Mouse (Mus musculus) heart, embryonic 13.5 days (tissue): ENCODE data around the gene Spaca4. TPM values are rescaled to one million over a fixed set of nuclear protein-coding genes. Genes with fewer than 3 reads are reported as not detected.

ENCODE experiments used
- ATAC-seq: fragments of 200-750 bp; cut with Nextera tagmentation; 2 replicates; pipeline ENCODE4 v1.8.0; 2017; ENCODE audit warnings: moderate TSS enrichment; ENCODE audit not compliant: insufficient number of reproducible peaks, low FRiP score, low TSS enrichment; ENCODE audit errors: extremely low read depth
- H3K27ac ChIP-seq: fragments of 300-500 bp; sonication (generic); replicated peaks from 2 replicates; pipeline ENCODE4 v1.5.1; 2015; ENCODE audit warnings: moderate library complexity, mild to moderate bottlenecking, inconsistent platforms
- H3K27me3 ChIP-seq: fragments of 300-500 bp; sonication (generic); replicated peaks from 2 replicates; pipeline ENCODE4 v1.6.1; 2015; ENCODE audit warnings: mild to moderate bottlenecking, inconsistent platforms
- H3K36me3 ChIP-seq: fragments of 300-500 bp; sonication (generic); 2 replicates; pipeline ENCODE4 v1.6.1; 2015; ENCODE audit warnings: mild to moderate bottlenecking, inconsistent platforms
- H3K4me1 ChIP-seq: fragments of 300-500 bp; sonication (generic); 2 replicates; pipeline ENCODE4 v1.6.1; 2015; ENCODE audit warnings: inconsistent platforms
- H3K4me2 ChIP-seq: fragments of 300-500 bp; sonication (generic); 2 replicates; pipeline ENCODE4 v1.6.1; 2015; ENCODE audit warnings: inconsistent platforms, mild to moderate bottlenecking, moderate library complexity
- H3K4me3 ChIP-seq: fragments of 300-500 bp; sonication (generic); 2 replicates; pipeline ENCODE4 v1.5.1; 2015; ENCODE audit warnings: moderate library complexity, mild to moderate bottlenecking, inconsistent platforms
- H3K9ac ChIP-seq: fragments of 300-500 bp; sonication (generic); 2 replicates; pipeline ENCODE4 v1.6.1; 2015; ENCODE audit warnings: inconsistent platforms, mild to moderate bottlenecking, moderate library complexity
- H3K9me3 ChIP-seq: fragments of 300-500 bp; sonication (generic); 2 replicates; pipeline ENCODE4 v1.6.1; 2016; ENCODE audit warnings: inconsistent platforms
- WGBS: fragments of 180-500 bp; shearing (Covaris S2); methylation state at CpG from one replicate; pipeline ENCODE4 v1.1.7; 2015; ENCODE audit warnings: mixed read lengths; 5-methylcytosine and 5-hydroxymethylcytosine counted together
- polyA plus RNA-seq: library from polyadenylated mRNA; unstranded; fragments of >200 nt; fragmentation: Nextera tagmentation; extraction: Ambion mirVana; gene quantifications from 2 replicates; pipeline ENCODE4 v1.2.1, GENCODE M21; 2015

The Spaca4 gene
- polyA plus RNA-seq, 1 experiment from 2014 or later = not detected

DNA sequence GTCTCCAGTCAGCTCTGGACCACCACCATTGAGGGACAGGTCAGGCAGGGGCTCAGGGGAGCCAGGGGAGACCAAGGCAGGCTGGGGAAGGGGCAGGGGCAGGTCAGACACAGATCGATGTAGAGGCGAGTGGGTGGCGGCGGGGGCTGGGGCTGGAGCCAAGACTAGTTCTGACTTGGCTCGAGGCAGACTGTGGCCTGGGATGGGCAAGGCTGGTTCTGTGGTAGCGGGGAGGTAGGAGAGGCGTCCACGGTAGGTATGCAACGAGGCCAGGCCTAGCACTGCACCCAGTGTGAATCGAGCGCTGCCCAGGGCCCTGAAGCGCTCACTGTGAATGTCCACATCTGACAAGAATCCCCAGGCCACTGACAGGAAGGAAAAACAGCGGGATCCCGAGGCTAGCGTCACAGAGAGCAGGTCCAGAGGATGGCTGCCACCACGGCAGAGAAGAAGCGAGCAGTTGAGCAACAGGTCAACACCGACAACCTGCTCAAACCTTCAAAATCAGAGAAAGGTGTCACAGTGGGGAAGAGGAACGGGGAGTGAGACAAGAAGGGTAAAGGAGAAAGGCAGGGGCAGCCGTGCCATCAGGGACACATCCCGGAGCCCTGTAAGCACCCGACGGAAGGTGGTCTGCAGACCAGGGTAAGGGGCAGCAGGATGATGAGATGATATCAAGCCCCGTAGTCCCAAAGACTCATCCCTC is 14.1 kb downstream of the Spaca4 start:
- peaks cover 51% of the 10 kb centered on the region for H3K4me1 ChIP-seq
- 86% methylated on average over 24 of the region's 24 CpGs for WGBS
- H3K9ac ChIP-seq = no peak overlapping the region
- H3K27ac ChIP-seq = no peak overlapping the region
- no peaks in the 10 kb centered on the region for H3K9me3 ChIP-seq
- H3K27me3 ChIP-seq = no peaks in the 10 kb centered on the region
- no peak overlapping the region for H3K4me2 ChIP-seq
- no peak for ATAC-seq
- H3K4me3 ChIP-seq = no peak overlapping the region
- H3K36me3 ChIP-seq = peaks cover 41% of the 10 kb centered on the region

GRCm38 (mm10) chr7:45710477-45711191 is 15.0 kb downstream of the Spaca4 start:
- Histone ChIP-seq H3K36me3 (peaks cover 41% of the 10 kb centered on the region), H3K4me1 (peaks cover 51% of the 10 kb centered on the region), H3K4me3 (no peak overlapping the region), H3K9ac (no peak overlapping the region), H3K27me3 (no peaks in the 10 kb centered on the region), H3K9me3 (no peaks in the 10 kb centered on the region), H3K4me2 (no peak overlapping the region), H3K27ac (no peak overlapping the region)
- ATAC-seq = no peak
- 89% methylated on average over 20 of the region's 20 CpGs for WGBS

DNA sequence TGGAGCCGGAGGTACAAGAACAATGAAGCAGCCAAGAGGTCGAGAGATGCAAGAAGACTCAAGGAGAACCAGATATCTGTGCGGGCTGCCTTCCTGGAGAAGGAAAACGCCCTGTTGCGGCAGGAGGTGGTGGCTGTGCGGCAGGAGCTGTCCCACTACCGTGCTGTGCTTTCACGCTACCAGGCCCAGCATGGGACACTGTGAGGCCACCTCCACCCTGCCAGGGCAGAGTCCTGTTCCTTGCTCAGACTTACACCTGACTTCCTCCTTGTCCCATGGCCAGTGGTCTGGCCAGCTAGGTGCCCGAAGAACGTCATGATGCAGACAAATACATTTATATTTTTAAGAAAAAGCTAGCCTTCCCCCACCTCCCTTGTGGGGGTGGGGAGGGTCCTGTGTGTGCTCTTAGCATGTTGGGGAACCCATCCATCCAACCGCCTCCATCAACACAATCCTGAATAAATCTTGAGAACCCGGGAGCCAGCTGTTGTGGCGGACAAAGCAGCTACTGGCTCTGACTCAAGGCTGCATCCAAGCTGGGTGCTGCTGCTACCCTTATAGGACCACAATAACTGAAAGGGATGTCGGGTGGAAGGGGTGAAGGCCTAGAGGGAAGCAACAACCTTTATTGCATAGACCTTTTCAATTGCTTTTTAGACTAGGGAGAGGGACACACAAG is 15.8 kb downstream of the Spaca4 start:
- H3K4me1 ChIP-seq = peaks cover 52% of the 10 kb centered on the region
- H3K27ac ChIP-seq = no peak overlapping the region
- WGBS = 76% methylated on average over 14 of the region's 14 CpGs
- H3K4me3 ChIP-seq = no peak overlapping the region
- ATAC-seq = no peak
- H3K4me2 ChIP-seq = no peak overlapping the region
- no peaks in the 10 kb centered on the region for H3K9me3 ChIP-seq
- peaks cover 41% of the 10 kb centered on the region for H3K36me3 ChIP-seq
- no peaks in the 10 kb centered on the region for H3K27me3 ChIP-seq
- H3K9ac ChIP-seq = no peak overlapping the region

DNA sequence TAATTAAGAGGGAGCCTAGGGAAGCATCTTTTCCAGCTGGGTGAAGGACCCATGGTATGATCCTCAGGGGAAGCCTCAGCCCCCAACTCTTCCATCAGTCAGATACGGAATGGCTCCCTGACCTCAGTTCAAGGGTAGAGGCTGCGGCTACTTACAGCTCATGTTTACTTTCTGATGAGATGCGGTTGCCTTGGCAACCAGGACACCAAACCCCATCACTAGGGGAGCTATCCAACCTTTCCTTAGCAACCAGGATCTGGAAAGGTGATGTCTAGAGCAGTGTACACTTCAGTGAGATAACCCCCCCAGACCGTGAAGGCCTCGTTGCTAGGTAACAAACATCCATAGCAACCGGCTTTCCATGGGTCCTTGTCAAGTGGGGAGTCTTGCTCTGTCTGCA is 16.6 kb downstream of the Spaca4 start:
- no peak overlapping the region for H3K4me2 ChIP-seq
- H3K4me3 ChIP-seq = no peak overlapping the region
- no peaks in the 10 kb centered on the region for H3K9me3 ChIP-seq
- ATAC-seq = no peak
- H3K36me3 ChIP-seq = peaks cover 41% of the 10 kb centered on the region
- H3K9ac ChIP-seq = no peak overlapping the region
- no peak overlapping the region for H3K27ac ChIP-seq
- 43% methylated on average over 6 of the region's 6 CpGs for WGBS
- no peaks in the 10 kb centered on the region for H3K27me3 ChIP-seq
- H3K4me1 ChIP-seq = peaks cover 46% of the 10 kb centered on the region

DNA sequence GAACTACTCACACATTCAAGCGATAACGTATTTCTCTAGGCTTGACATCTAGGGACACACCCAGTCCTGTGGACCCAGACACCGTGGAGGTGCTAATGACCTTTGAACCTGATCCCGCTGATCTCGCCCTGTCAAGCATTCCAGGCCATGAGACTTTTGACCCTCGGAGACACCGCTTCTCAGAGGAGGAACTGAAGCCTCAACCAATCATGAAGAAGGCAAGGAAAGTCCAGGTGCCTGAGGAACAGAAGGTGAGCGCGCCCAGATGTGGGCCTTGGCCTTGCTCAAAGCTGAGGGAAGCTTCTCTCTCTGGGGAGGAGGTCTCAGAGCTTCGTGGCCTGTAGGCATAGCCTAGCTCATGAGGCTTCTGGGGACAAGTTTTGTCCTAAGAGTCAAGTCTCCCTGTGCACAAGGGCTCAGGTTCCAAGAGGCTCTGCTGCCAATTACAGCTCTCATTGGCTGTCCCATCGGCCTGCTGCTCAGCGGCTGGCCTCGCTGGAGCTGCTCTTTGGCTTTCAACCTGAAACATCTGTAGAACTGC is 17.3 kb downstream of the Spaca4 start:
- peak overlapping the region; percentile 99 for H3K4me2 ChIP-seq
- H3K27ac ChIP-seq = 0 out of 2 replicates have a peak overlapping the region, but pooled peaks have one; percentile 92
- peak overlapping the region; percentile 82 for H3K4me3 ChIP-seq
- ATAC-seq = no peak
- H3K36me3 ChIP-seq = peaks cover 38% of the 10 kb centered on the region
- no peaks in the 10 kb centered on the region for H3K27me3 ChIP-seq
- peak overlapping the region; percentile 60 for H3K9ac ChIP-seq
- no peaks in the 10 kb centered on the region for H3K9me3 ChIP-seq
- 43% methylated on average over 13 of the region's 13 CpGs for WGBS
- peaks cover 52% of the 10 kb centered on the region for H3K4me1 ChIP-seq

DNA sequence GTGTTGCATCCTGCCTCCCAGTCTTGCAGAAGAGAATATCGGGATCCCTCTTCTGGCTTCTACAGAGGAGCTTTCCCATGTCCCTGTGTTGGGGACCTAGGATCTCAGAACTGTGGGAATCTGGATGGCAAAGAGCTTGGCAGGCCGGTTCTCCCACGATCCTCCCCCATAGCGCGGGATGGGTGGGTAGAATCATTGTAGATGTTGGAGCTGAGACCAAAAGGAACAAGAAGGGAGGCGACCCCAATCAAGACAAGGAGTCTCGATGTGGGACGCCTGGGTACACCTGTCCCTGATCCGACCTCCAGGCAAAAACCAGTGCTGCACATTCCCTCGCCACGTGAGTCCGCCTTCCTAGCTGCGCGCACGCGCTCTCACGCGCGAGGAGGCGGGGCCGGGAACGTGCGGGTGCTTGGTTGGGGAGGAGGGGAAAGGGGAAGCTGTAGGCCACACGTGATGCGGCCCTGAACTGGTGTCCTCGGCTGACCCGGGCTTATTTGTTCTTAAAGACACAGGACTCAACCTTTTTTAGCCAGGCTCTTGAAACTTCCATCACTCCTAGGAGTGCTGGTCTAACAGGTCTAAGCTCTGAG is 18.1 kb downstream of the Spaca4 start:
- no peaks in the 10 kb centered on the region for H3K27me3 ChIP-seq
- H3K4me3 ChIP-seq = peak overlapping the region; percentile 82
- peaks cover 30% of the 10 kb centered on the region for H3K36me3 ChIP-seq
- ATAC-seq = 0 out of 2 replicates have a peak, but pooled peaks have one; percentile 20
- H3K9ac ChIP-seq = peak overlapping the region; percentile 91
- peak overlapping the region; percentile 99 for H3K4me2 ChIP-seq
- H3K27ac ChIP-seq = peak overlapping the region; percentile 92
- peaks cover 53% of the 10 kb centered on the region for H3K4me1 ChIP-seq
- under 1% methylated on average over 27 of the region's 27 CpGs for WGBS
- H3K9me3 ChIP-seq = no peaks in the 10 kb centered on the region

DNA sequence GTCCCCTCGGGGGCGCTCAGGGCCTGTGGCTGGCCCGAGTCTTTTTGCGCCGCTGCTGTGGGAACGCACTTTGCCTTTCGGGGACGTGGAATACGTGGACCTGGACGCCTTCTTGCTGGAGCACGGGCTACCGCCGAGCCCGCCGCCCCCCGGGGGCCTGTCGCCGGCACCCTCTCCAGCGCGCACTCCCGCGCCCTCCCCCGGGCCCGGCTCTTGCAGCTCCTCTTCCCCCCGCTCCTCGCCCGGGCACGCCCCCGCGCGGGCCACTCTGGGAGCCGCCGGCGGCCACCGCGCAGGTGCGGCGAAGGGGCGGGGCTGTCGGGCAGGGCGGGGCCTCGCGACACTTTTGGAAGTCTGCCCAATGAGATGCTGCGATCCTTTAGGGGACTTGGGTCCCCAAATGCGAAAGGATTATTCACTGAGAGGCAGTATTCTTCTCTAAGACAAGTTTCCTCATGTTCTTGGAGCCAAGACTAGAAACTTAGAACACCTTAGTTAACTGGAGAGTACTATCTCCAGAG is 18.8 kb downstream of the Spaca4 start:
- H3K4me1 ChIP-seq = peaks cover 53% of the 10 kb centered on the region
- ATAC-seq = no peak

DNA sequence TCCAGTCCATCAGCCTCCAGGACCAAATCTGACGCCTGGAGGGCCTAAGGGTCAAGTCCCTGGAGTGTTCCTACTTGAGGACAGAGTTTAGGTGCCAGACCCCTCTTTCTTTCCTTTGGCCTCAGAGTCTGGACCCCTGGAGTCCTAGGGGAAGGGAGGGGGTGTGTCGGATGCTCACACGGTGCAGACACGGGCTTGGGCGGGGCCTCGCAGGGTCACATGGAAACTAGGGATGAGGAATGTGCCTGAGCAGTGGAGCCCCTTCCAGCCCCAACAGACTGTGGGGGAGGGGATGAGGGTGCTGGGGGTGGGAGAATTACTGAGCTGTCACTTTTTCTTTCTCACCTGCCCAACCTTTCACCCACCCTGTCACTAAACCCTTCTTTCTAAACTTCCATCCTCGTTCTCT is 19.7 kb downstream of the Spaca4 start:
- Histone ChIP-seq H3K9ac (peak overlapping the region; percentile 91), H3K4me3 (peak overlapping the region; percentile 82), H3K27ac (peak overlapping the region; percentile 92), H3K4me2 (peak overlapping the region; percentile 99), H3K9me3 (no peaks in the 10 kb centered on the region), H3K27me3 (peaks cover 9% of the 10 kb centered on the region), H3K4me1 (peaks cover 60% of the 10 kb centered on the region), H3K36me3 (peaks cover 14% of the 10 kb centered on the region)
- ATAC-seq = peak; percentile 11; the same call in 1 of the 2 replicates
- 0% methylated on average over 7 of the region's 7 CpGs for WGBS

More for the DNA sequence above, 18.8 kb downstream of the Spaca4 start:
- peak overlapping the region; percentile 91 for H3K9ac ChIP-seq
- H3K4me3 ChIP-seq = peak overlapping the region; percentile 82
- peak overlapping the region; percentile 92 for H3K27ac ChIP-seq
- no peaks in the 10 kb centered on the region for H3K9me3 ChIP-seq
- no peaks in the 10 kb centered on the region for H3K27me3 ChIP-seq
- peaks cover 23% of the 10 kb centered on the region for H3K36me3 ChIP-seq
- WGBS = 1% methylated on average over 44 of the region's 45 CpGs
- peak overlapping the region; percentile 99 for H3K4me2 ChIP-seq

DNA sequence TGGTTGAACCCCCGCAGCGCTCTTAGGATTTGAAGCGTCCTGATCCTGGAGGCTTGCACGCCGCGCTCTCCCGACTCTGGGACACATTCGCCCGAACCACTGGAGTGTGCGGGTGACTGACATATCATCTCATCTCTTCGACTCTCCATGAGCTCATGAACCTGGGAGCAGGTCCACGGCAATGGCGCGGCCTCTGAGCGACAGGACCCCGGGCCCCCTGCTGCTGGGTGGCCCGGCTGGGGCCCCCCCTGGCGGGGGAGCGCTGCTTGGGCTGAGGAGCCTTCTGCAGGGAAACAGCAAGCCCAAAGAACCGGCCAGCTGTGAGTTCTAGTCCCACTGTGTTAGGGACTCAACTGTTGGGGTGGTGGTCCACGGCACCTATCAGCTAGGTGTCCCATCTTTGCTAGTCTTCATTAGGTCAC is 20.2 kb downstream of the Spaca4 start:
- peaks cover 12% of the 10 kb centered on the region for H3K27me3 ChIP-seq
- H3K27ac ChIP-seq = peak overlapping the region; percentile 92
- H3K9ac ChIP-seq = peak overlapping the region; percentile 91
- no peak for ATAC-seq
- H3K4me1 ChIP-seq = peaks cover 64% of the 10 kb centered on the region
- H3K4me2 ChIP-seq = peak overlapping the region; percentile 99
- H3K9me3 ChIP-seq = no peaks in the 10 kb centered on the region
- WGBS = under 1% methylated on average over 21 of the region's 21 CpGs
- peaks cover 10% of the 10 kb centered on the region for H3K36me3 ChIP-seq
- H3K4me3 ChIP-seq = peak overlapping the region; percentile 82

- under 1% methylated on average over 36 of the region's 36 CpGs for WGBS
- Histone ChIP-seq H3K9me3 (no peaks in the 10 kb centered on the region), H3K4me3 (peak within 1 kb of the TSS; percentile 82), H3K9ac (peak within 1 kb of the TSS; percentile 91), H3K4me2 (peak within 1 kb of the TSS; percentile 99), H3K27me3 (peaks cover 18% of the 10 kb centered on the region), H3K36me3 (peaks cover 4% of the 10 kb centered on the region), H3K27ac (peak within 1 kb of the TSS; percentile 92), H3K4me1 (peaks cover 69% of the 10 kb centered on the region)
- ATAC-seq = peak; percentile 79
These were observed 20.7 kb downstream of the Spaca4 start, which contains the start of gene Dbp for GRCm38 (mm10) chr7:45704730-45705442. Gene Dbp (plus strand): TSS chr7:45705088.
